Mouse (Mus musculus): ENCODE results near the gene Exosc6. TPM values are rescaled to one million over a fixed set of nuclear protein-coding genes. Genes with fewer than 3 reads are reported as not detected.
A peak's percentile ranks its signal among the peaks of the same experiment; 100 is the strongest.
"Not testable (repeated sequence)": the region's sequence is repeated elsewhere in the genome, so short reads cannot be mapped to it uniquely, and the experiment has no call there.

The Exosc6 gene
- polyA plus RNA-seq, 1 experiment from 2014 or later: 31.6 TPM

DNA sequence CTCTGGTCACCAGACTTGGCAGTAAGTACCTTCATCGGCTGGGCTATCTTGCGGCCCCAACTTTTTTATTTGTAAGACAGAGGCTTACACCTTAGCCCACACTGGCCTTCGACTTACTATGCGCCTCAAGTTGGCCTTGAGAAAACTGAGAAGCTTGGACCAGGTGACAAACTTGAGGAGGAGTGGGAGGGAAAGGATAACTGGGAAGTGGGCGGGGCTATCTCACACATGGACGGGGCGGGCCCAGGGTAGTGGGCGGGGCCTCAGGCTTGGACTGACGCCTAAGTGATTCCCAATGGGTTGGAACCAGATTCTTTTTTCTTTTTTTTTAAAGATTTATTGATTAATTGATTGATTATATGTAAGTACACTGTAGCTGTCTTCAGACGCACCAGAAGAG, 11.3 kb downstream of the Exosc6 start:
- no peaks in the 10 kb centered on the region for H3K36me3 ChIP-seq (ENCODE audit: control insufficient read depth, insufficient read depth, low read length)
- DNase-seq (ENCODE audit: low spot score): no peak

GRCm38 (mm10) chr8:111068660-111069059, 12.5 kb downstream of the Exosc6 start:
- not testable (repeated sequence) for H3K4me1 ChIP-seq (replicated peaks; ENCODE audit: control insufficient read depth, insufficient read depth, low read length); H3K9ac ChIP-seq (ENCODE audit: low read depth, low read length); H3K36me3 ChIP-seq (ENCODE audit: control insufficient read depth, insufficient read depth, low read length); H3K4me2 ChIP-seq; H3K27me3 ChIP-seq (replicated peaks; ENCODE audit: control insufficient read depth, insufficient read depth, low read length); H3K4me3 ChIP-seq (ENCODE audit: low read depth, low read length); H3K9me3 ChIP-seq (ENCODE audit: control insufficient read depth, low read length); DNase-seq (ENCODE audit: low spot score); ATAC-seq (replicated peaks; ENCODE audit: low FRiP score); H3K27ac ChIP-seq (ENCODE audit: low read depth, low read length)
- 84% methylated on average over 9 of the region's 9 CpGs for WGBS

More for the DNA sequence above, 11.3 kb downstream of the Exosc6 start:
- H3K9me3 ChIP-seq (ENCODE audit: control insufficient read depth, low read length): no peaks in the 10 kb centered on the region
- WGBS: 29% methylated on average over 10 of the region's 10 CpGs
- no peaks in the 10 kb centered on the region for H3K4me1 ChIP-seq (replicated peaks; ENCODE audit: control insufficient read depth, insufficient read depth, low read length)
- no peak overlapping the region for H3K9ac ChIP-seq (ENCODE audit: low read depth, low read length)
- H3K27ac ChIP-seq (ENCODE audit: low read depth, low read length): no peak overlapping the region
- no peak overlapping the region for H3K4me2 ChIP-seq
- H3K27me3 ChIP-seq (replicated peaks; ENCODE audit: control insufficient read depth, insufficient read depth, low read length): 0 out of 2 replicates have a peak, but pooled peaks cover 3% of the 10 kb centered on the region
- H3K4me3 ChIP-seq (ENCODE audit: low read depth, low read length): no peak overlapping the region
- 0 out of 2 replicates have a peak, but pooled peaks have one; percentile 37 for ATAC-seq (replicated peaks; ENCODE audit: low FRiP score)

DNA sequence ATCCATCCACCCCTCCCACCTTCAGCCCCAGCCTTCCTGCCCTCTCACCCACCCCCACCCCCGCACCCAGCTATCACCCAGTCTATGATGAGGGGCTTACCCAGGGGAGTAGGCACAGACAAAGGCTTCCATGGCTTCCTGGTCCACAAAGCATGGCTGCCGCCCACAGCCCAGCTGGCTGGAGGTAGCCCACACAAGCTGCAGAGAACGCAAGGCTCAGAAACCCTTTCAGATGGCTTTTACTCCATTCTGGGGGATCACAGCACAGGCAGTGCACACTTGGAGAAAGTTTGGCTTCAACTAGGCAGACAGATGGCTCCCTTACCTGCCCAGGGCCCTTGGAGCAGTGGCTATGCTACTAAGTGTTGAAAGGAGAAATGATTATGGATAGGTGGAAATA, 19.8 kb downstream of the Exosc6 start:
- H3K4me3 ChIP-seq (ENCODE audit: low read depth, low read length): no peak overlapping the region
- no peaks in the 10 kb centered on the region for H3K9me3 ChIP-seq (ENCODE audit: control insufficient read depth, low read length)
- 0 out of 2 replicates have a peak, but pooled peaks cover 4% of the 10 kb centered on the region for H3K4me1 ChIP-seq (replicated peaks; ENCODE audit: control insufficient read depth, insufficient read depth, low read length)
- no peak overlapping the region for H3K9ac ChIP-seq (ENCODE audit: low read depth, low read length)
- WGBS: 70% methylated on average over 3 of the region's 3 CpGs
- H3K27ac ChIP-seq (ENCODE audit: low read depth, low read length): no peak overlapping the region
- H3K4me2 ChIP-seq: no peak overlapping the region
- ATAC-seq (replicated peaks; ENCODE audit: low FRiP score): no peak
- H3K36me3 ChIP-seq (ENCODE audit: control insufficient read depth, insufficient read depth, low read length): no peaks in the 10 kb centered on the region
- DNase-seq (ENCODE audit: low spot score): no peak
- H3K27me3 ChIP-seq (replicated peaks; ENCODE audit: control insufficient read depth, insufficient read depth, low read length): 0 out of 2 replicates have a peak, but pooled peaks cover 5% of the 10 kb centered on the region

- ATAC-seq (replicated peaks; ENCODE audit: low FRiP score): no peak; the same call in 1 of the 2 replicates
- Histone ChIP-seq H3K4me3 (ENCODE audit: low read depth, low read length) (no peak overlapping the region), H3K27me3 (replicated peaks; ENCODE audit: control insufficient read depth, insufficient read depth, low read length) (0 out of 2 replicates have a peak, but pooled peaks cover 2% of the 10 kb centered on the region), H3K4me2 (no peak overlapping the region), H3K9ac (ENCODE audit: low read depth, low read length) (no peak overlapping the region), H3K4me1 (replicated peaks; ENCODE audit: control insufficient read depth, insufficient read depth, low read length) (0 out of 2 replicates have a peak, but pooled peaks cover 4% of the 10 kb centered on the region), H3K9me3 (ENCODE audit: control insufficient read depth, low read length) (no peaks in the 10 kb centered on the region), H3K27ac (ENCODE audit: low read depth, low read length) (no peak overlapping the region), H3K36me3 (ENCODE audit: control insufficient read depth, insufficient read depth, low read length) (no peaks in the 10 kb centered on the region)
- no peak for DNase-seq (ENCODE audit: low spot score)
- WGBS: 64% methylated on average over 5 of the region's 5 CpGs
These were observed 23.3 kb downstream of the Exosc6 start for GRCm38 (mm10) chr8:111079461-111079860.

GRCm38 (mm10) chr8:111079861-111080271, 23.7 kb downstream of the Exosc6 start:
- no peak overlapping the region for H3K9ac ChIP-seq (ENCODE audit: low read depth, low read length)
- 0 out of 2 replicates have a peak, but pooled peaks cover 4% of the 10 kb centered on the region for H3K4me1 ChIP-seq (replicated peaks; ENCODE audit: control insufficient read depth, insufficient read depth, low read length)
- H3K9me3 ChIP-seq (ENCODE audit: control insufficient read depth, low read length): no peaks in the 10 kb centered on the region
- H3K27ac ChIP-seq (ENCODE audit: low read depth, low read length): no peak overlapping the region
- no peaks in the 10 kb centered on the region for H3K36me3 ChIP-seq (ENCODE audit: control insufficient read depth, insufficient read depth, low read length)
- no peak overlapping the region for H3K4me2 ChIP-seq
- ATAC-seq (replicated peaks; ENCODE audit: low FRiP score): no peak
- H3K4me3 ChIP-seq (ENCODE audit: low read depth, low read length): no peak overlapping the region
- DNase-seq (ENCODE audit: low spot score): no peak
- 42% methylated on average over 6 of the region's 6 CpGs for WGBS
- 0 out of 2 replicates have a peak, but pooled peaks cover 2% of the 10 kb centered on the region for H3K27me3 ChIP-seq (replicated peaks; ENCODE audit: control insufficient read depth, insufficient read depth, low read length)

DNA sequence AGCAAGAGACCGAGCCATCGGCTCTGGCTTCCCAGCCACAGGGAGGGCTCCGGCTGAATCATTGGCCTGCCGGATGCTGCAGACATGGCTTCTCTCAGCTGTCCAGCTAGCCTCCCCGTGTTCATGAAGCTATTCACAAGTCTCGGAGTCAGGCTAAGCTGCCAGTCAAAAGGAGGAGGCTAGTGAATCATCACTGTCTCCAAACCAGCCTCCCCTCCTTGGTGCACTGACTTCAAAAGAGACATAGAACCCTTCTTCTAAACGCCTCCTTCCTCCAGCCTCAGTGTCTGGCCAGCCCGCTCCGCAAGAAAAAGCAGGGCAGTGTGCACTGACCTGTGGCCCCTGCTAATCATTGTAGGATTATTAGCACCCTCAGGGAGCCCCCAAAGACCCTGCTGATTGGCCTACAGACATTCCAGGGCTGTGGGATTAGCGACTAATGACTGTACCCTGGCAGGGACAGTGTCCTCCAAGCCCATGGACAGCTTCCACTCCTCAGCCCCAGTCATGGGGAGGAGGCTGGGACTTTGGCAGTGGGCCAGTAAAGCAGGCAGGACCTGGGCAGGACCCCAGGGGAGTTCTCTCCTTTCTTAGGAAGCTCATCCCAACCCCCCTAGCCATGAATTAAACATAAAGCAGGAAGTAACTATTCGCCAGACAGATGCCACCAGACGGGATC, 25.6 kb downstream of the Exosc6 start:
- Histone ChIP-seq H3K4me3 (ENCODE audit: low read depth, low read length) (no peak overlapping the region), H3K36me3 (ENCODE audit: control insufficient read depth, insufficient read depth, low read length) (no peaks in the 10 kb centered on the region), H3K4me2 (no peak overlapping the region), H3K4me1 (replicated peaks; ENCODE audit: control insufficient read depth, insufficient read depth, low read length) (0 out of 2 replicates have a peak, but pooled peaks cover 4% of the 10 kb centered on the region), H3K9ac (ENCODE audit: low read depth, low read length) (no peak overlapping the region), H3K9me3 (ENCODE audit: control insufficient read depth, low read length) (no peaks in the 10 kb centered on the region), H3K27ac (ENCODE audit: low read depth, low read length) (no peak overlapping the region), H3K27me3 (replicated peaks; ENCODE audit: control insufficient read depth, insufficient read depth, low read length) (0 out of 2 replicates have a peak, but pooled peaks cover 2% of the 10 kb centered on the region)
- ATAC-seq (replicated peaks; ENCODE audit: low FRiP score) (no peak), DNase-seq (ENCODE audit: low spot score) (no peak)
- WGBS: 73% methylated on average over 12 of the region's 12 CpGs

- not testable (repeated sequence) for H3K4me3 ChIP-seq (ENCODE audit: low read depth, low read length); H3K4me2 ChIP-seq; H3K9me3 ChIP-seq (ENCODE audit: control insufficient read depth, low read length); H3K27me3 ChIP-seq (replicated peaks; ENCODE audit: control insufficient read depth, insufficient read depth, low read length); ATAC-seq (replicated peaks; ENCODE audit: low FRiP score); H3K27ac ChIP-seq (ENCODE audit: low read depth, low read length); H3K4me1 ChIP-seq (replicated peaks; ENCODE audit: control insufficient read depth, insufficient read depth, low read length); H3K36me3 ChIP-seq (ENCODE audit: control insufficient read depth, insufficient read depth, low read length); H3K9ac ChIP-seq (ENCODE audit: low read depth, low read length); DNase-seq (ENCODE audit: low spot score)
- WGBS: 82% methylated on average over 5 of the region's 5 CpGs
These were observed 27.8 kb downstream of the Exosc6 start for GRCm38 (mm10) chr8:111083936-111084335.

GRCm38 (mm10) chr8:111090126-111090525, 34.0 kb downstream of the Exosc6 start:
- Histone ChIP-seq H3K9me3 (ENCODE audit: control insufficient read depth, low read length) (no peaks in the 10 kb centered on the region), H3K27ac (ENCODE audit: low read depth, low read length) (no peak overlapping the region), H3K36me3 (ENCODE audit: control insufficient read depth, insufficient read depth, low read length) (no peaks in the 10 kb centered on the region), H3K9ac (ENCODE audit: low read depth, low read length) (no peak overlapping the region), H3K4me1 (replicated peaks; ENCODE audit: control insufficient read depth, insufficient read depth, low read length) (peaks cover 4% of the 10 kb centered on the region), H3K4me3 (ENCODE audit: low read depth, low read length) (no peak overlapping the region), H3K27me3 (replicated peaks; ENCODE audit: control insufficient read depth, insufficient read depth, low read length) (no peaks in the 10 kb centered on the region), H3K4me2 (no peak overlapping the region)
- ATAC-seq (replicated peaks; ENCODE audit: low FRiP score): no peak
- 2% methylated on average over 2 of the region's 2 CpGs for WGBS
- peak; percentile 56 for DNase-seq (ENCODE audit: low spot score)

DNA sequence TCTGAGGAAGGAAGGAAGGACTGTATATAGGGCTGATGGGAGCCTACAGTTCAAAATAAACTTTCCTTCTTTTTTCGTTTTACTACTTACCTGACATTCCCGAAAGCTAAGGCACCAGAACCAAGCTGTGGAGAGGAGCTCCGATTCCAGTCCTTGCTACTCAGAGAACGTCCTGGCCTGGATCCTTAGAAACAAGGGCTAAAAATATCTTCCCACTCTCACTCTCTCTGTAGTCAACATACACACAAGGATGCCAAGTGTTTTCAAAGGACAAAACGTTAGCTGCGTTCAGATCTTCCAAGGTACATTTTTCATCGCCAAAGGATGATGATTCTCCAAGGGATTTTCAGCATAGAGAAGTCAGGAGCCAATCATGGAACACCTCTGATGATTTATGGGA, 35.6 kb downstream of the Exosc6 start:
- no peaks in the 10 kb centered on the region for H3K27me3 ChIP-seq (replicated peaks; ENCODE audit: control insufficient read depth, insufficient read depth, low read length)
- ATAC-seq (replicated peaks; ENCODE audit: low FRiP score) (no peak), DNase-seq (ENCODE audit: low spot score) (no peak)
- H3K27ac ChIP-seq (ENCODE audit: low read depth, low read length): no peak overlapping the region
- 83% methylated on average over 7 of the region's 7 CpGs for WGBS
- H3K9me3 ChIP-seq (ENCODE audit: control insufficient read depth, low read length): no peaks in the 10 kb centered on the region
- H3K36me3 ChIP-seq (ENCODE audit: control insufficient read depth, insufficient read depth, low read length): no peaks in the 10 kb centered on the region
- H3K4me2 ChIP-seq: no peak overlapping the region
- no peak overlapping the region for H3K9ac ChIP-seq (ENCODE audit: low read depth, low read length)
- H3K4me3 ChIP-seq (ENCODE audit: low read depth, low read length): no peak overlapping the region
- H3K4me1 ChIP-seq (replicated peaks; ENCODE audit: control insufficient read depth, insufficient read depth, low read length): peaks cover 9% of the 10 kb centered on the region

Measured in liver, embryonic 11.5 days (tissue).